Mouse (Mus musculus): ENCODE results near the gene Il10rb. TPM values are rescaled to one million over a fixed set of nuclear protein-coding genes. Genes with fewer than 3 reads are reported as not detected.
A peak's percentile ranks its signal among the peaks of the same experiment; 100 is the strongest.

Gene Il10rb
- 46.5 and 53.1 TPM in 2 replicates for polyA plus RNA-seq (2012; rRNA removed)

DNA sequence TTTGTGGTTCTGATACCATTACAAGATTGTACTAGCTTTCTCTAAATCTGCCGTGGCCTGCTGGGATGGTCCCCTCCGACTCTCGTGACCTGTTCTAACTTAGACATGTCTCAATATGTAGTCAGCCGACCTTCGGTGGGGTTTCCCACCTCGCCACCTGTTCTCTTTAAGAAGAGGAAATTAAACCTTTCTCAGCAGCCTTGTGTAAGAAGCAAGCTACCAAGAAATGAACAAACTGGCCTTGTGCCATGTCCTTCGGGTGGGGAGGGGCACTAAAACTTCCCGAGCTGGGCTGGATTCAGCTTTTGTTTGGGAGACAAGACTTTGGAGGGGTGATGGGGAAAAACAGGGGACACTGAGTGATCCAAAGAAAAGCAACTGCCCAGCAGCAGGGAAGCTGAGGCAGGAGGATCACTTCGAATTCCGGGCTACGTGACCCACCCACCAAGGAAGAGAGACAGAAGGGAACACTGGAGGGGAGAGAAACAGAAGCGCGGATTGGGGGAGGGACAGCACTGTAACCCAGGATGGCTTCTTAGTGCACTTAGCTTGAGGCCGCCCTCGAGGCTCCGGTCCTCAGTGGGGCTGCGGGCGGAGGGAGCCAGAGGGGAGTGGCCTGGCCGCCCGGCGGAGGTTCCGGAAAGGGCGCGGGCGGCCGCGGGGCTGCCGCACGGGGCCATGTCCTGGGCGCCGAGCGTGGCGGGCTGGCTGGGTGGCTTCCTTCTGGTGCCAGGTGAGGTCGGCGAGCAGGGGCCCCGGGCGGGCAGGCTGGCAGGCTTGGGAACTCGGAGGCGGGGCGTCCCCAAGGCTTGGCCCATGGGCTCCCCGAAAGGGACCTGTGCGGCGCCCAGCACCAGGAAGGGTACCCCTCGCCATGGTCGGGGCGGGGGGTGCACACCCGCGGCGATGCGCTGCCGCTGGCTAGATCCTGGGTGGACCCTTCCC is at the start of gene Il10rb:
TSS of gene Il10rb (plus strand) at position 525 of the 945 bp plus-strand sequence.
- Histone ChIP-seq H3K4me3 (replicated peaks; ENCODE audit: extremely low read depth, low read depth, low read length) (peak within 1 kb of the TSS; percentile 77), H3K4me1 (ENCODE audit: control insufficient read depth, insufficient read depth, low read length) (peaks cover 9% of the 10 kb centered on the region)
- peak; percentile 45; the same call in 1 of the 2 replicates for TF ChIP-seq POLR2A (IDR thresholded peaks at IDR 0.05; ENCODE audit: borderline replicate concordance, extremely low read depth, low read depth, low read length)
- TF ChIP-seq CTCF (IDR thresholded peaks at IDR 0.05; ENCODE audit: insufficient read depth, low read length) = no peak
- WGBS = 1% methylated on average over 50 of the region's 51 CpGs
- DNase-seq = peak; percentile 79

DNA sequence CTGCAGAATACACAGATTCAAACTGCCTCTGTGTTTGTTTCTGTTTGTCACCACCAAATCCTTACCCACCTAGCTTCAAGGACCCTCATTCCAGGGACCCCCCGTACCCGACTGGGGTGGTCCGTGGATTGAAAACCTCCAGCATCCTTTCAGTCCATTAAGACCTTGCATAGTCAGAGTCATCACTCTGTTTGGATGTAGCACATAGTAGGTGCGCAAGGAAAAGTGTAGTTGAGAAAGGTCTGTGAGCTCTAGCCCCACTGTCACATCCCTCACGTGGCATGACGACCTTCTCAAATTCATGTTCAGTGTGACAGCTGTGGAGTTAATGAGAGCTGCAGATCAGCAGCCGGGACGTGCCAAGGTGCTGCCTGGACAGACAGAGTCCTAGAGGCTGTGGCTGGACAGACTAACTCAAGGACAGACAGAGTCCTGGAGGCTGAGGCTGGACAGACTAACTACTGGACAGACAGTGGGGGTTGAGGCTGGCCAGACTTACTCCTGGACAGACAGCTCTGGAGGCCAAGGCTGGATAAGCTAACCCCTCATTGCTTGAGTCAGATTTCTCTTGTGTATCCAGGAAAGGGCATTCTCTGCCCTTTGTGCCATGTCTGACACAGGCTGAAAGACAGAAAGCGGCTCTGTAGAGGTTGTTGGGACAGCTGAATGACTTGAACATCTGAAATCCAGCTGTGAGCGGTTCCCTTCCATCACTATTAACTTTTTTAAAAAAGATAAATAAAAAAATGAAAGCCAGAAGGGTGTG is 49.0 kb upstream of the Il10rb start:
- DNase-seq = no peak
- TF ChIP-seq CTCF (IDR thresholded peaks at IDR 0.05; ENCODE audit: insufficient read depth, low read length) = no peak
- TF ChIP-seq POLR2A (IDR thresholded peaks at IDR 0.05; ENCODE audit: borderline replicate concordance, extremely low read depth, low read depth, low read length) = no peak
- WGBS = 78% methylated on average over 10 of the region's 10 CpGs
- H3K4me3 ChIP-seq (replicated peaks; ENCODE audit: extremely low read depth, low read depth, low read length) = no peak overlapping the region
- peaks cover under 1% of the 10 kb centered on the region; the same call in 1 of the 2 replicates for H3K4me1 ChIP-seq (ENCODE audit: control insufficient read depth, insufficient read depth, low read length)

- H3K4me1 ChIP-seq (ENCODE audit: control insufficient read depth, insufficient read depth, low read length) = peaks cover 6% of the 10 kb centered on the region
- WGBS = 49% methylated on average over 10 of the region's 10 CpGs
- DNase-seq = no peak
- H3K4me3 ChIP-seq (replicated peaks; ENCODE audit: extremely low read depth, low read depth, low read length) = no peak overlapping the region
- no peak for TF ChIP-seq POLR2A (IDR thresholded peaks at IDR 0.05; ENCODE audit: borderline replicate concordance, extremely low read depth, low read depth, low read length)
- TF ChIP-seq CTCF (IDR thresholded peaks at IDR 0.05; ENCODE audit: insufficient read depth, low read length) = no peak
These were observed 48.5 kb upstream of the Il10rb start for GRCm38 (mm10) chr16:91357526-91357900.

GRCm38 (mm10) chr16:91358555-91358954 is 47.4 kb upstream of the Il10rb start:
- TF ChIP-seq POLR2A (IDR thresholded peaks at IDR 0.05; ENCODE audit: borderline replicate concordance, extremely low read depth, low read depth, low read length) = no peak
- peak; percentile 47 for TF ChIP-seq CTCF (IDR thresholded peaks at IDR 0.05; ENCODE audit: insufficient read depth, low read length)
- 30% methylated on average over 8 of the region's 8 CpGs for WGBS
- no peak overlapping the region for H3K4me3 ChIP-seq (replicated peaks; ENCODE audit: extremely low read depth, low read depth, low read length)
- peaks cover 15% of the 10 kb centered on the region for H3K4me1 ChIP-seq (ENCODE audit: control insufficient read depth, insufficient read depth, low read length)
- no peak for DNase-seq

DNA sequence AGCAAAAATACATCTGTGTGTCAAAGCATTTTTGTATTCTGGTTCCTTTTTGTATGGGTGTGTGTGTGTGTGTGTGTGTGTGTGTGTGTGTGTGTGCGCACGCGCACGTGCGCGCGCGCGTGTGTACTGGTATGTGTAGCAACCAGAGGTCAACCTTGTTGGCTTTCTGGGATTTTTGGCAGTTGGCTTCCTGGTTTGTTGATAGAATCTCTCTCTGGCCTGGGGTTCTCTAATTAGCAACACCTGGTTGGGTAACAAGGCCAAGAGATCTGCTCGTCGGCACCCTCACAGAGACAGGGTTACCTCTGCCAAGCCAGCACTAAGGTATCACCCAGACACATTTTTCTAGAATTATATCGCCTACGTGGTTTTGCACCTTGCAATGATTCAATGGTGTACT is 46.4 kb upstream of the Il10rb start:
- no peak for DNase-seq
- no peak overlapping the region for H3K4me3 ChIP-seq (replicated peaks; ENCODE audit: extremely low read depth, low read depth, low read length)
- 83% methylated on average over 13 of the region's 13 CpGs for WGBS
- TF ChIP-seq POLR2A (IDR thresholded peaks at IDR 0.05; ENCODE audit: borderline replicate concordance, extremely low read depth, low read depth, low read length) (no peak), CTCF (IDR thresholded peaks at IDR 0.05; ENCODE audit: insufficient read depth, low read length) (no peak)
- H3K4me1 ChIP-seq (ENCODE audit: control insufficient read depth, insufficient read depth, low read length) = peaks cover 24% of the 10 kb centered on the region

DNA sequence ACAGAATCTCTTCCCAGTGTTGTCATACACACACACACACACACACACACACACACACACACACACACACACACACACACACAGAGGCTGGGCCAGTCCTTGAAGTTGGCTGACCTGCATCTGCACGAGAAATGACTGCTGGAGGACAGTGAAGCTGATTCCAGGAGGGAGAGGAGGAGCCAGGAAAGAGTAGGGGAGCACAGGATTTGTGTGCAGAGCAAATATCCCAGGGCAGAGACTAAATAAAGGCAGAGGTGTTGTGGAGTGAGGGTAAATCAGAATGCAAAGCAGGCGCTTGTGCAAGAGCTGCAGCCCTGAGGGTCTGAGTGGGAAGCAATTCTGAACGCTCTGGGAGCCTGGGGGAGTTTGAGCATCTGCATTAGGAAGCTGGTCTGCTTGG is 45.8 kb upstream of the Il10rb start:
- WGBS = 50% methylated on average over 3 of the region's 3 CpGs
- peaks cover 24% of the 10 kb centered on the region for H3K4me1 ChIP-seq (ENCODE audit: control insufficient read depth, insufficient read depth, low read length)
- no peak for DNase-seq
- H3K4me3 ChIP-seq (replicated peaks; ENCODE audit: extremely low read depth, low read depth, low read length) = no peak overlapping the region
- TF ChIP-seq CTCF (IDR thresholded peaks at IDR 0.05; ENCODE audit: insufficient read depth, low read length) = no peak
- no peak for TF ChIP-seq POLR2A (IDR thresholded peaks at IDR 0.05; ENCODE audit: borderline replicate concordance, extremely low read depth, low read depth, low read length)

DNA sequence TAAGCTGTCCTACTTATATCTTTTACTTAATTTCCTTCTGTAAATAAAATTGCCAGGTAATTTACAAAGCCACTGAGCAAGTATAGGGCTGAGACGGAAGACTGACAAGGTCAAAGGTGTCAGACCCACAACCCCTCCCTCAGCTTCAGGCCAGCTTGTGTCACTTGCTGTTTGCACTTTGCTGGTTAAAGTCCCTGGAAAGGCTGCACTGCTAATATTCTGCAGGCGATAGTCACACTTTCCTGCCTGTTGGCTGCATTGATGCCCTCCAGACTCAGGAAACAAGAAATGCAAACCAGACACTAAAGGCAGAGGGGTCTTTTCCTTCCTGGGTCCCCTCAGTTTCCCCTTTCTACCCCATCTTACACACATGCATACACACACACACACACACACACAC is 44.0 kb upstream of the Il10rb start:
- 62% methylated on average over 2 of the region's 2 CpGs for WGBS
- Histone ChIP-seq H3K4me1 (ENCODE audit: control insufficient read depth, insufficient read depth, low read length) (peaks cover 24% of the 10 kb centered on the region), H3K4me3 (replicated peaks; ENCODE audit: extremely low read depth, low read depth, low read length) (no peak overlapping the region)
- no peak for DNase-seq
- TF ChIP-seq CTCF (IDR thresholded peaks at IDR 0.05; ENCODE audit: insufficient read depth, low read length) (no peak), POLR2A (IDR thresholded peaks at IDR 0.05; ENCODE audit: borderline replicate concordance, extremely low read depth, low read depth, low read length) (no peak)

DNA sequence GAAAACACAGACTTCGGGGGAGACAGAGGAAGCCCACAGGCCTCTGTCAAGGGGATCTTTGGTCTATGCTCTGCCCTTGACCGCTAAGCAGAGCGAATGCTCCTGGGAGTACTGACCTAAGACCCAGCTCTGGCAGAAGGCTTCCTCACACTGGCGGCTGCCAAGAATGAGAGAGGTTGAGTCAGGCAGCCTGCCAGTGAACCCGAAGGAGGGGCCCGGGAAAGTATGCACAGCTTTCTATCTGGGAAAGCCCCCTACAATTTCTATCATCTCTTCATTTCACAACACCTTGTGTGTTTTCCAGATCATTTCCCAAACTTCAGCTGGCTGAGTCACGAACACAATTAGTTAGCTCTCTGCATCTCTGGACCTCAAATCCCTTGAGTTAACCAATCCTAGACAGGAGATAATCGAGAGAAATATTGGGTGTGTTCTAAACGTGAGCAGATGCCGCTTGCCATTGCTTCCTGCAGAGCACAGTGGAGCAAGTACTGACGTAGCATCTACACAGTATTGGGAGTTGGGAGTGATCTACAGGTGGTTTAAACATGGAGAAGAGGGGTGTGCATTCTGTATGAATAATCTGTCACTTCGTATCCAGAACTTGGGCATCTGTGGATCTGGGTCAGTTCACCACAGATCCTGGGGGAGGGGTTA is 43.2 kb upstream of the Il10rb start:
- WGBS = 11% methylated on average over 12 of the region's 12 CpGs
- DNase-seq = peak; percentile 65
- TF ChIP-seq POLR2A (IDR thresholded peaks at IDR 0.05; ENCODE audit: borderline replicate concordance, extremely low read depth, low read depth, low read length) (no peak), CTCF (IDR thresholded peaks at IDR 0.05; ENCODE audit: insufficient read depth, low read length) (no peak)
- Histone ChIP-seq H3K4me1 (ENCODE audit: control insufficient read depth, insufficient read depth, low read length) (peaks cover 24% of the 10 kb centered on the region), H3K4me3 (replicated peaks; ENCODE audit: extremely low read depth, low read depth, low read length) (no peak overlapping the region)

DNA sequence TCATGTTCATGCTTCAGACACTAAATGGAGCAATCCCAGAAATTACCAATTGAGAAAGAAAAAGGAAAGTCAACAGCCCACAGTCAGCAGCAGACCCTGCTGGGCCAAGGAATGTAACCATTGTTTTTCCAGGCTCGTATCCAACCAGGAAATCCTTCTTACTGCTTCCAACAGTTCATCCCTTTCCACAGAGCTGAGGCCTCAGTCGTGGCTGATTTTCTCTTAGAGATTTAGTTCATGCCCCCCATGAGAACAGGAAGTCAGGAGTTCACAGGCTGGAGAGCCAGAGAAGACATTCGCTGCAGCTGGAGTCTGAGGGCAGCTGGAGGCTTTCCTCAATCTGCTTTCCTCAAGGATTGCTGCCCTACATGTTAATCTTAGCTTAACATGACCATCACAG is 42.5 kb upstream of the Il10rb start:
- WGBS = 14% methylated on average over 3 of the region's 3 CpGs
- TF ChIP-seq CTCF (IDR thresholded peaks at IDR 0.05; ENCODE audit: insufficient read depth, low read length) = no peak
- no peak for TF ChIP-seq POLR2A (IDR thresholded peaks at IDR 0.05; ENCODE audit: borderline replicate concordance, extremely low read depth, low read depth, low read length)
- no peak for DNase-seq
- Histone ChIP-seq H3K4me3 (replicated peaks; ENCODE audit: extremely low read depth, low read depth, low read length) (no peak overlapping the region), H3K4me1 (ENCODE audit: control insufficient read depth, insufficient read depth, low read length) (peaks cover 24% of the 10 kb centered on the region)

Data from lung, adult 2 months (tissue).